8 mouse cellular contexts compared by ENCODE assay signal in genomic region chr16:70313886-70314577, GRCm38 (mm10). TPM values are rescaled to one million over a fixed set of nuclear protein-coding genes. Genes with fewer than 3 reads are reported as not detected.
DNase-seq lines count a peak whose midpoint lies in the region; ATAC-seq and TF ChIP-seq lines count a peak whose summit lies in the region.

Gene Gbe1, plus strand, starts transcription at chr16:70313949.

- in situ Hi-C loops in Patski (cut with MboI; ENCODE audit: low pct_unique_long_range_greater_than_20kb): no loop called here

- H3K4me2 ChIP-seq in hindbrain, embryonic 11.5 days (replicated peaks; ENCODE audit: low read depth, low read length): peak within 1 kb of the TSS; percentile 54
- peak within 1 kb of the TSS; percentile 66 for H3K4me2 ChIP-seq in lung, postnatal 0 days (replicated peaks; ENCODE audit: low read depth, low read length)

- H3K4me3 ChIP-seq in hindbrain, embryonic 11.5 days (ENCODE audit: low read depth, low read length): peak within 1 kb of the TSS; percentile 54
- H3K4me3 ChIP-seq in lung, postnatal 0 days (ENCODE audit: low read depth, low read length): peak within 1 kb of the TSS; percentile 74

- ATAC-seq in Patski: peak; percentile 92
- peak; percentile 98 for ATAC-seq in hindbrain, embryonic 11.5 days (ENCODE audit: low FRiP score)
- ATAC-seq in lung, postnatal 0 days: peak; percentile 99

- H3K27me3 ChIP-seq in Patski: no peaks in the 10 kb centered on the region
- H3K27me3 ChIP-seq in hindbrain, embryonic 11.5 days (ENCODE audit: control insufficient read depth, insufficient read depth, low read length): no peaks in the 10 kb centered on the region
- H3K27me3 ChIP-seq in lung, postnatal 0 days (replicated peaks; ENCODE audit: insufficient read depth, low read length): no peaks in the 10 kb centered on the region

- TF ChIP-seq EP300 in lung, postnatal 0 days (IDR thresholded peaks at IDR 0.05): peak; percentile 61; the same call in 1 of the 2 replicates

- H3K9ac ChIP-seq in hindbrain, embryonic 11.5 days (ENCODE audit: low read depth, low read length): peak within 1 kb of the TSS; percentile 77
- peak within 1 kb of the TSS; percentile 73 for H3K9ac ChIP-seq in lung, postnatal 0 days (replicated peaks; ENCODE audit: low read depth)

- H3K27ac ChIP-seq in hindbrain, embryonic 11.5 days (ENCODE audit: low read depth, low read length): peak within 1 kb of the TSS; percentile 82
- H3K27ac ChIP-seq in lung, postnatal 0 days (ENCODE audit: low read length): peak within 1 kb of the TSS; percentile 94

- WGBS in hindbrain, embryonic 11.5 days: under 1% methylated on average over 56 of the region's 82 CpGs
- WGBS in lung, postnatal 0 days: 1% methylated on average over 50 of the region's 82 CpGs

- POLR2A ChIA-PET in Patski (lab: Charles Lee): no interaction called here

- H3K9me3 ChIP-seq in hindbrain, embryonic 11.5 days (ENCODE audit: control insufficient read depth, low read length): no peaks in the 10 kb centered on the region
- H3K9me3 ChIP-seq in lung, postnatal 0 days (ENCODE audit: low read length): no peaks in the 10 kb centered on the region

- H3K36me3 ChIP-seq in hindbrain, embryonic 11.5 days (ENCODE audit: control insufficient read depth, insufficient read depth, low read length): no peaks in the 10 kb centered on the region
- no peaks in the 10 kb centered on the region for H3K36me3 ChIP-seq in lung, postnatal 0 days (ENCODE audit: insufficient read depth, low read length)

- TF ChIP-seq CTCF in Patski (IDR thresholded peaks at IDR 0.05): peak; percentile 37
- peak; percentile 47 for TF ChIP-seq CTCF in lung, postnatal 0 days (IDR thresholded peaks at IDR 0.05)

- H3K4me1 ChIP-seq in hindbrain, embryonic 11.5 days (replicated peaks; ENCODE audit: control insufficient read depth, insufficient read depth, low read length): no peaks in the 10 kb centered on the region
- peaks cover 4% of the 10 kb centered on the region; the same call in 1 of the 2 replicates for H3K4me1 ChIP-seq in lung, postnatal 0 days (ENCODE audit: insufficient read depth, low read depth, low read length)

- CTCF ChIA-PET in Patski (lab: Charles Lee): no interaction called here

- DNase-seq in Patski (ENCODE audit: low read depth, low spot score): no peak
- peak; percentile 93 to 94 for DNase-seq in cerebellum, postnatal 10 days
- DNase-seq in frontal cortex, postnatal 10 days (ENCODE audit: low spot score in 2 of 2): peak; percentile 78 to 84
- DNase-seq in hindbrain, embryonic 11.5 days (ENCODE audit: low spot score): peak; percentile 95
- DNase-seq in layer of hippocampus, postnatal 10 days (ENCODE audit: low spot score in 2 of 2): peak; percentile 83 to 87
- DNase-seq in lung, postnatal 0 days (ENCODE audit: low spot score): peak; percentile 98
- DNase-seq in ovary, postnatal 10 days (ENCODE audit: low spot score): peak; percentile 89
- DNase-seq in thymus, postnatal 0 days (ENCODE audit: low spot score): peak; percentile 94

RNA-seq across cellular contexts. Expression of gene Gbe1, which starts in this region (rescaled TPM):
- 20.9 TPM for polyA plus RNA-seq in Patski (2021)
- 15.4 and 15.8 TPM in 2 replicates for polyA plus RNA-seq in hindbrain, embryonic 11.5 days (2014; fragmentation: Nextera tagmentation; extraction: Ambion mirVana)
- total RNA-seq in layer of hippocampus, postnatal 10 days (2021): 1 to 10 TPM; 8.5 to 8.8 TPM
- polyA plus RNA-seq in lung, postnatal 0 days (2015; fragmentation: Nextera tagmentation; extraction: Ambion mirVana): 18.4 and 20.0 TPM in 2 replicates
- polyA plus RNA-seq in thymus, postnatal 0 days (2015; fragmentation: Nextera tagmentation; extraction: Ambion mirVana): 21.0 and 24.7 TPM in 2 replicates
